Mouse (Mus musculus) testis, adult 2 months (tissue): ENCODE data around the gene Vwa3b. TPM values are rescaled to one million over a fixed set of nuclear protein-coding genes. Genes with fewer than 3 reads are reported as not detected.

Experiments
- H3K27ac ChIP-seq: fragments of 200-500 bp; 2 replicates; pipeline ENCODE4 v1.5.1; 2012; ENCODE audit warnings: low read depth, low read length; ENCODE audit not compliant: control insufficient read depth, insufficient read depth
- H3K27me3 ChIP-seq: fragments of 200-500 bp; 2 replicates; pipeline ENCODE4 v1.6.1; 2012; ENCODE audit warnings: mild to moderate bottlenecking, low read length, moderate library complexity; ENCODE audit not compliant: control insufficient read depth, insufficient read depth
- H3K36me3 ChIP-seq: fragments of 200-500 bp; 2 replicates; pipeline ENCODE4 v1.6.1; 2012; ENCODE audit warnings: mild to moderate bottlenecking, low read length; ENCODE audit not compliant: control insufficient read depth, insufficient read depth
- H3K4me1 ChIP-seq: fragments of 200-500 bp; 2 replicates; pipeline ENCODE4 v1.6.1; 2012; ENCODE audit warnings: low read length; ENCODE audit not compliant: control insufficient read depth, insufficient read depth
- H3K4me3 ChIP-seq: fragments of 200-500 bp; 2 replicates; pipeline ENCODE4 v1.5.1; 2012; ENCODE audit warnings: low read depth, mild to moderate bottlenecking, low read length, moderate library complexity, mixed read lengths; ENCODE audit not compliant: control insufficient read depth
- CTCF ChIP-seq: fragments of 200-500 bp; IDR thresholded peaks from 2 replicates; pipeline ENCODE4 v1.5.1; 2012; ENCODE audit warnings: low read depth, mild to moderate bottlenecking, inconsistent platforms, low read length, moderate library complexity; ENCODE audit not compliant: control insufficient read depth, insufficient read depth, insufficient replicate concordance
- POLR2A ChIP-seq: fragments of 200-500 bp; IDR thresholded peaks from 2 replicates; pipeline ENCODE4 v1.6.1; 2012; ENCODE audit warnings: low read depth, mild to moderate bottlenecking, inconsistent platforms, low read length, moderate library complexity; ENCODE audit not compliant: control insufficient read depth
- polyA plus RNA-seq: library from polyadenylated mRNA; depleted of rRNA; stranded (reverse); fragments of >200 nt; gene quantifications from 2 replicates; pipeline ENCODE4 v1.2.3, GENCODE M21; 2012

Gene Vwa3b
- polyA plus RNA-seq, 1 experiment, result 219 TPM

DNA sequence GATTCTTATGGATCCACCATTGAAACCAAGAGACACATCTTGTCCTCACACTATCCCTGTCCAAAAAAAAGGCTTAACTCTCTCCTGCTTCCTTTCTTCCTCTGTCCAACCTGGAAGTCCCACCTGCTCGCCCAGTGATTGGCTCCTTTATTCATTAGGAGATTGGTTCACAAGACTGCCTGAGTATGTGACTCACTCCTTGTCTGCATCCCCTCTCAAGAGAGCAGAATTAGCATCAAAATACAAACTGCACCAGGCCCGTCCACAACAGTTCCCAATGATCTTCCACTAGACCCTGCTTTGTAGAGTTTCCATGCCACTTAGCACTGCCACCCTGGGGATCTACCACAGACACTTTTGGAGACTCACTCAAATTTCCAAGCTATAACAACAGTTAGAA, 75.3 kb downstream of the Vwa3b start:
- TF ChIP-seq POLR2A (no peak), CTCF (no peak)
- H3K4me3 ChIP-seq, result no peak overlapping the region
- no peak overlapping the region for H3K27ac ChIP-seq
- no peaks in the 10 kb centered on the region for H3K36me3 ChIP-seq
- H3K4me1 ChIP-seq, result no peaks in the 10 kb centered on the region; the same call in 1 of the 2 replicates
- H3K27me3 ChIP-seq, result no peaks in the 10 kb centered on the region

DNA sequence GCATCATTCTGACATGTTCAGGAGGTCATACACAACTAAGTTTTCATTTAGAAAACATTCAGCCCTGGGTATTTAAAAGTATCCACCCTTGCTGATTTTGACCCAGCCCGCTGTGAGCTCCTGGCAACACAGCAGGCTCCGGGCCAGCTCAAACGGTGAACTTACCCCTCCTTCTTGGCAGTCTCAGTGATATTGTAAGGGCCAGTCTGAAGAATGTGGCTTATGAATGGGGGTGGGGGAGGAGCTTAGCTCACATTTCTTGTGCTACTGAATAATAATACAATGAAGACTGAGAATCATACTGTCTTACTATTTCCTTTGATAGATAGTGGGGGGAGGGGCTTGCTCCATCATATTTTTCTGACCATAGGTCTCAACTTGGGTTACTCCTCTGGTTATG, 78.8 kb downstream of the Vwa3b start:
- Histone ChIP-seq H3K27ac (no peak overlapping the region), H3K27me3 (no peaks in the 10 kb centered on the region)
- TF ChIP-seq POLR2A, result no peak
- no peak for TF ChIP-seq CTCF

DNA sequence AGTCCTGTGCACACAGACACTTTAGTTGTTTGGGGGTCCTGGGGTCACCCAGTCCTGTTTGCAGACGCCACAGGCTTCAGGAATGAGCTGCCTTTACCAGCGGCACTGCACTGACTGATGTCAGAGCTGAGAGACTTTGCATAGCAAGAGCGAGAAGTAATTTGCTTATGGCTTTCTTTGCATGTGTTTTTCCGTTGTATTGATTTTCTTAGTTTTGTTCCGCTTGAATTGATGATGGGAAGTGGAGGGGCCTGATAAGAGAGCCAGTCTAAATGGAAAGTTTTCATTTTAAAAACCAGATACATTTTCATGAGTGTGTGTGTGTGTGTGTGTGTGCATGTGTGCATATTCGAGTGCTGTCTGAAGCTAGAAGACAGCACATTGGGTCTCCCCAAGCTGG, 87.4 kb downstream of the Vwa3b start:
- H3K36me3 ChIP-seq, result no peaks in the 10 kb centered on the region
- TF ChIP-seq CTCF, result no peak
- no peak for TF ChIP-seq POLR2A
- H3K4me1 ChIP-seq, result no peaks in the 10 kb centered on the region; the same call in 1 of the 2 replicates
- H3K27me3 ChIP-seq, result no peaks in the 10 kb centered on the region
- no peak overlapping the region for H3K4me3 ChIP-seq
- H3K27ac ChIP-seq, result no peak overlapping the region

More for the DNA sequence above, 78.8 kb downstream of the Vwa3b start:
- Histone ChIP-seq H3K4me1 (no peaks in the 10 kb centered on the region; the same call in 1 of the 2 replicates), H3K36me3 (no peaks in the 10 kb centered on the region), H3K4me3 (no peak overlapping the region)

DNA sequence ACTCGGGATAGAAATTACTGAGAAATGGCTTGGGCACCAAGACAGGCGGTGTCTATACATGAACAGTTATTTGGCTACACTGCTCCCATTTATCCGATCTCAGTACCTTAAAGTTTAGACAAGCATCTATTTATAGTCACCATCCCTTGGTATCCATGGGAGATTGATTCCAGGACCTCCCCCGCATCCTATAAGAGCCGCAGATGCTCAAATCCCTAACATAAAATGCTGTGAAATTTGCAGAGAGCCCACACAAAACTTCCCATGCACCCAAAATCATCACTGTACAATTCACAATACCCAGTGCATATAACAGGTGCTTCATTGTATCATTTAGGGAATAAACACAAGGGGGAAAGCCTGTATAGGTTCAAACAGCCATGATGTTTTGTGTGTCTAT, 89.5 kb downstream of the Vwa3b start:
- Histone ChIP-seq H3K4me3 (no peak overlapping the region), H3K36me3 (no peaks in the 10 kb centered on the region), H3K27me3 (no peaks in the 10 kb centered on the region), H3K4me1 (no peaks in the 10 kb centered on the region; the same call in 1 of the 2 replicates), H3K27ac (no peak overlapping the region)
- TF ChIP-seq POLR2A (no peak), CTCF (no peak)

DNA sequence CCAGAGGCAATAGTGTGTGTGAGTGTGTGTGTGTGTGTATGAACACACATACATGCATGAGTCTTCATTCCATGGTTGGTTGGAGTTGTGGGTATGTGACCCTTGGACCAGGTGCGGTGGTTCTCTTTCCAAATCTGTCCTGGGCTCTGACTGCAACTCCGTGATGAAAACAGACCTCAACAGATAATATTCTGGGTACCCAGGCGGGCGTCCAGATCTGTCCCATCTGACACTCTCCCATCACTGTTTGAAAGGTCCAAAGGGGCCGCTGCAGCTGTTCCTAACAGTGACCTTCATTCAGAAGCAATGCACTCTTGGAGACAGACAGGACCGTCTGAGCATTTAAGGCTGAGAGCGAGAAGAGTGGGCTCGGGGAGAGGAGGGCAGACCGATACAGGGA, 90.2 kb downstream of the Vwa3b start:
- H3K4me3 ChIP-seq, result no peak overlapping the region
- TF ChIP-seq CTCF (no peak), POLR2A (no peak)
- no peaks in the 10 kb centered on the region for H3K27me3 ChIP-seq
- no peak overlapping the region for H3K27ac ChIP-seq
- no peaks in the 10 kb centered on the region for H3K36me3 ChIP-seq
- H3K4me1 ChIP-seq, result no peaks in the 10 kb centered on the region; the same call in 1 of the 2 replicates

DNA sequence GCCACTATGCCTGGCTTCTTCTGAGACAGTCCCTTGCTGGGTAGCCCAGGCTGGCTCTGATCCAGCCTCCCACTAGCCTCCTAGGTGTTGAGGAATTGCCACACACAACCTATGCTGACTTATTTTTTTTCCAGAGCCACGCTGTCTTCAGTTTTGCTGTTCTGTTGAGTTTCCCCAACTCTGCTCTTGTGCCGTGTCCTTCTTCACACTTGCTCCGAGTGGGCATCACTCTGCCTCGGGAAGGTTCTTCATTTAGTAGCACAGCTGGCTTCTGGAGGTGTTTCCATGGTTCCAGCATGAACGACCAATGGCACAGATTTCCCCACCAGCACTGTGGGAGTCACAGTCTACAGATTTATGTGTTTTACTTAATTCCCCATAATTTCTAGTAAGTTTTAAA, 91.6 kb downstream of the Vwa3b start:
- H3K27me3 ChIP-seq, result no peaks in the 10 kb centered on the region
- no peak overlapping the region for H3K4me3 ChIP-seq
- no peak for TF ChIP-seq POLR2A
- TF ChIP-seq CTCF, result no peak
- no peak overlapping the region for H3K27ac ChIP-seq
- no peaks in the 10 kb centered on the region for H3K36me3 ChIP-seq
- no peaks in the 10 kb centered on the region; the same call in 1 of the 2 replicates for H3K4me1 ChIP-seq

DNA sequence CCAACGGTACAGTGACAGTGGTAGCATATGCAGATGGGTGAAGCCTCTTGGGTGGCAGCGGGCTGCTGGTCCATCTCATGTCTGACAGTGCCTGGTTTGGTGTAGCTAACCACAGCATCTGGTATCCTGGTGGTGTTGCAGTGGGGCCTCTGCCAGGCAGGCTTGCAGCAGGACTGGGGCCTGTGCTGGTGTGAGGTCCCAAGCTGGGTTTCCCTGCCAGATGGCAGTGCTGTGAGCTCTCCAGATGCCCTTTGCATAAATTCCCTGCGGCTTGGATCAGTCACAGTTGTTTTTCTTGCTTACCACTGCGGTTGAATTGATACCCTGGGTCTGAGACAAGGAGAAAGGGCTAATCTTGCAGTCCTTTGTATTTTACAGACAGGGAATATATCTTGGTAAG, 95.9 kb downstream of the Vwa3b start:
- Histone ChIP-seq H3K36me3 (no peaks in the 10 kb centered on the region), H3K4me3 (no peak overlapping the region), H3K27ac (no peak overlapping the region), H3K27me3 (no peaks in the 10 kb centered on the region), H3K4me1 (no peaks in the 10 kb centered on the region; the same call in 1 of the 2 replicates)
- TF ChIP-seq CTCF (no peak), POLR2A (no peak)

DNA sequence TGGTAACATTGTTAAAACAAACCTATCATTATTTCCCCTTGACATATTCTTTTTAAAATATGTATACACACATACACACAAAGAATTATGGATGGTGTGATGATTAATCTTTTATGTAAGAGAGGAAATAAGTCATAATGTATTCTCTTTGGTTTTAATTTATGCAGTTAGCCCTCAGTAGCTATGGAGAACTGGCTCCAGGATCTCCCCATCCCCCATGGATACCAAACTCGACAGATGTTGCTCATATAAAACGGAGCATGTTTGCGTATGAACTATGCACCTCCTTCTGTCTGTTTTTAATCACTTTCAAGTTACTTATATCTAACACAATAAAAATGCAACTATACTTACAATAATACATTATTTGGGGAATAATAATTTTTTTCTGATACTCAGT, 96.4 kb downstream of the Vwa3b start:
- H3K4me1 ChIP-seq, result no peaks in the 10 kb centered on the region
- no peaks in the 10 kb centered on the region for H3K27me3 ChIP-seq
- H3K27ac ChIP-seq, result no peak overlapping the region
- H3K36me3 ChIP-seq, result no peaks in the 10 kb centered on the region
- TF ChIP-seq CTCF, result no peak
- no peak for TF ChIP-seq POLR2A
- H3K4me3 ChIP-seq, result no peak overlapping the region

DNA sequence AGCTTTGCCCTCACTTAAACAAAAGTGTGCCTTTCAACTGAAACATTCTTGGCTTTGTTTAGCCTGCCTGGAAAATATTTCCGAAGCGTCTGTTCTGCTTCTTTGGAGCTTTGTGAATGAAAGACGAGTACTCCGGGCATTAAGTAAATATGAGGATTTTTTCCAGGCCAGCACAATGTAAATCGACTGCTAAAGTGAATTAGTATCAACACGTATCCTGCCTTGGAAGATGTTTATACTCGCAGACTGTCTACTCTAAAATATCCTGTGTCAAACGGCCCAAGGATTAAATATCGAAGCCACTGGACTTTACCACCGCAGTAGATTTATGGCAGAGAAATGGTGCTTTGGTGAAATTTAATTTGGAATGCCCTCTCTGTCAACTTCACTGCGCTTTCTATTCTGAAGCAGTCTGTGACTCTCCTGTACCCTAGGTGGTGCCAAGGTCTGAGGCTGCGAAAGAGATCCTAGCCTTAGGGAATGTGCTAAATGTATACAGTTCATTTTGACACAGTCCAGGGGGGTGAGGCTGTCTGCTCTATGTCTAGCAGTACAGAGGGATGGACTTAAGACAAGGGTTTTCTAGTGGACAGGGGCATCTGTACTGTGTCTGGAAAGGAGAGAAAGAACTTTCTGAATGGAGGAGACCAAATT, 98.4 kb downstream of the Vwa3b start:
- TF ChIP-seq CTCF, result no peak
- TF ChIP-seq POLR2A, result no peak
- Histone ChIP-seq H3K27ac (no peak overlapping the region), H3K36me3 (no peaks in the 10 kb centered on the region), H3K4me3 (no peak overlapping the region), H3K27me3 (no peaks in the 10 kb centered on the region), H3K4me1 (no peaks in the 10 kb centered on the region)
